Mouse (Mus musculus): ENCODE results near the gene Aqp5.

DNA sequence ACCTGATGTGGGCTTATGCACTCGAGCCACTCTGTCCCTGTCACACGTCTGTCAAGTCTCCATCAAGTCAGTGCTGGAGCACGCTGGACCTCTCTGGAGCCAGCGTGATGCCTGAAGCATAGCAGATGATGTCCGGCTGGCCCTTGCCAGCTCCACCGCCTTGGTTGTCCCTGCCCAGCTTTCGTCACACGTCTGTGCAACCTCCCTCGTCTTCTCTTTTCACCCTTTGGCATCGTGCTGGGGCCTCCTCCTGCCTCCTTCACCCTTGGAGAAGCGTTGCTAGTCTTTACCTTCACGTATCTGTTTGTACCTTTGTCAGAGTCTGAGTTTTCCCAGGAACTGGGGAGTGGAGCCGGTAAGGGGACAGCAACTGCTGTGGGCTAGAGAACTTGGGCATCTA is 23.7 kb downstream of the Aqp5 start:
- TF ChIP-seq EP300 (IDR thresholded peaks at IDR 0.05; ENCODE audit: low read depth): no peak
- TF ChIP-seq CTCF (IDR thresholded peaks at IDR 0.05; ENCODE audit: low read depth): no peak

All from liver, embryonic 14.5 days (tissue).